Mouse (Mus musculus): ENCODE results near the gene Tas2r124. TPM values are rescaled to one million over a fixed set of nuclear protein-coding genes. Genes with fewer than 3 reads are reported as not detected.

Tas2r124 gene
- total RNA-seq (2021), result not detected
- long read RNA-seq, experiment 1, result 0 reads
- long read RNA-seq, experiment 2, result 0 reads

- DNase-seq, result no peak
These were observed at the start of gene Tas2r124 for GRCm38 (mm10) chr6:132754430-132754829. Gene Tas2r124, plus strand, starts transcription at chr6:132754730.

DNA sequence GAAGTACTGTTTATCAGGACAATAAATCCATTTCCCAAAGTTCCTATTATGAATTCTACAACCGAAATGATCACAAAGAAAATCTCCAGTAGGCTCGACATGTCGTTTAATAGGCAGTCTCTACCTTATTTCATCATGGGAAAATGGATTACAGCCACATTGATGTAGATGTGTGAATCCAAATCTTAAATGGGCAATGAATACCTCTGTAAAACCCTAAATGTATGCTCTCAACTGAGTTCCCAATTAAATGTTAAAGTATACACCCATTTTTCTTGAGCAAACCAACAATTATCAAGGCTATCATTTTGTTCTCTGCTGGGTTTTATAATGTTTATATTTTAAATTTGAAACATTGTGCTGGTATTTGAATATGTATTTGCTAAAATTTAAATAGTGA, 42.7 kb upstream of the Tas2r124 start, which contains the start of gene Tas2r122:
TSS of gene Tas2r122 (minus strand) at position 101 of the 400 bp plus-strand sequence.
- DNase-seq, result no peak

GRCm38 (mm10) chr6:132737935-132738334, 16.6 kb upstream of the Tas2r124 start, which contains the start of gene Tas2r115:
Gene Tas2r115, minus strand, starts transcription at chr6:132738035.
- no peak for DNase-seq

DNA sequence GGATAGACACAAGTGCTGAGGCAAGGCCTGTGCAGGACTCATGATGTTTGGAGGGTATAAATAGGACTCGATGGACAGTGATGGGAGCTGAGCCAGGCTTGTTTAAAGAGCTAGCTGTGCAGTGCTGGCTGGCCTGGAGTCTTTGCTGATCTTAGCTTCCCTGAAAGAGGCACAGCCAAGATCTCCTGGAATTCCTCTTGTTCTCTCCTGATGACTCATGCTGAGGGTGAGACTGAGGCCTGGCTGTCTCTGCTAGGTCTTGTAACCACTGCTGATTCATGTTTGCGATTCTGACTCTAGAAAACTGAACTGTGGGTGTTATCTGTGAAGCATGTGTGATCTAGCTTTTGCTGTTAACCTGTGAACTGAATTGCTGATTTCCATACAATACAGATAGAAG, 4.3 kb upstream of the Tas2r124 start:
- DNase-seq, result no peak

- DNase-seq, result no peak
These were observed 7.3 kb downstream of the Tas2r124 start, which contains the start of gene Tas2r102 for GRCm38 (mm10) chr6:132761831-132762230. Gene Tas2r102, plus strand, starts transcription at chr6:132762131.

DNA sequence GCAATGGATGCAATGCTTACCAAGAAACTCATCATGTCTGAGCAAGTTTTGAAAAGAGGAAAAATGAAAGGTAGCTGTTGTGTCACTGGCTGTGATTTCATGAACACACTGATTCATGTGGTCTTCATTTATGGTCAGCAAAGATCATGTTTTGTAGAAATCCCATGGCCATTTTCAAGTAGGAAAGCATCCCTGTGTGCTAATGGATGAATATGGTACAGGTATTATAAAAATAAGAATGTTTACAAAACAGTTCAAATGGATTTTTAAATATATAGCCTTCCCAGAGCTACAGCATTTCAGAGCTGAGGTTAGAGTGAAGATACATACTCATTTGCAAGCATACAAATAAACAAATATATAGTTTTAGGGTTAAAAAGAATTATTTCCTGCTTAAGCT, 23.5 kb downstream of the Tas2r124 start, which contains the start of gene Tas2r136:
TSS of gene Tas2r136 (minus strand) at position 101 of the 400 bp plus-strand sequence.
- DNase-seq, result no peak

- DNase-seq, result no peak
These were observed 40.9 kb downstream of the Tas2r124 start for GRCm38 (mm10) chr6:132795393-132795792.

DNA sequence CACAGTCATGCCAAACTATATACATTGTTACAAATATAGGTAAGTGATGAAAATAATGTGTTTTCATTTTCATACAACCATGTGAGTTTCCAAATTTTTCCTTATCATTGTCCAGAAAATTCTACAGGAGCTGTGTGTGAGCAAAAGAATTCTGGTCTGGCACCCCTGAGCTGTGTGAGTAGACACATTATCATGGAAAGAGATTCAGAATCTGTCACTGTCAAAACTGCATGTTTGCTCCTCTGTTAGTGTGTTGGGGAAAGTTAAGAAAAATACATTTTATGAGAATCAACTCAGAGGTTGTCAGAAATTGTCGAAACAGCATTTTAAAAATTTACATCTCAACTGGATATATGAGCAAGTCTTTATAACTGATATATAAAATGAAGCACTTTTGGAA, 48.0 kb downstream of the Tas2r124 start, which contains the start of gene Tas2r117:
TSS of gene Tas2r117 (plus strand) at position 301 of the 400 bp plus-strand sequence.
- DNase-seq, result no peak

Other genes starting within 250 kb of the Tas2r124 start
- gene Prh1, start 184.9 kb upstream of the Tas2r124 start, total RNA-seq (2021), result not detected
- gene Prp2, start 158.8 kb upstream of the Tas2r124 start, total RNA-seq (2021), result not detected
- not detected for gene A630073D07Rik, start 103.2 kb upstream of the Tas2r124 start, total RNA-seq (2021)
- gene Tas2r120, start 97.8 kb upstream of the Tas2r124 start, total RNA-seq (2021), result not detected
- gene Tas2r121, start 53.7 kb upstream of the Tas2r124 start, total RNA-seq (2021), result not detected
- gene Tas2r122, start 42.8 kb upstream of the Tas2r124 start, total RNA-seq (2021), result not detected
- not detected for gene Tas2r115, start 16.7 kb upstream of the Tas2r124 start, total RNA-seq (2021)
- not detected for gene Tas2r102, start 7.4 kb downstream of the Tas2r124 start, total RNA-seq (2021)
- gene Tas2r136, start 23.4 kb downstream of the Tas2r124 start, total RNA-seq (2021), result not detected
- not detected for gene Tas2r117, start 48.1 kb downstream of the Tas2r124 start, total RNA-seq (2021)
- not detected for gene Tas2r123, start 92.4 kb downstream of the Tas2r124 start, total RNA-seq (2021)
- gene Tas2r116, start 100.7 kb downstream of the Tas2r124 start, total RNA-seq (2021), result not detected
- gene Tas2r110, start 113.3 kb downstream of the Tas2r124 start, total RNA-seq (2021), result not detected
- gene Tas2r113, start 138.3 kb downstream of the Tas2r124 start, total RNA-seq (2021), result not detected
- gene Tas2r125, start 154.9 kb downstream of the Tas2r124 start, total RNA-seq (2021), result not detected
- gene Tas2r129, start 196.4 kb downstream of the Tas2r124 start, total RNA-seq (2021), result not detected
- not detected for gene Tas2r131, start 203.2 kb downstream of the Tas2r124 start, total RNA-seq (2021)
- gene Tas2r109, start 226.2 kb downstream of the Tas2r124 start, total RNA-seq (2021), result not detected